Mouse (Mus musculus) CD8-positive naive resting alpha-beta T cell, adult 2 months (primary cell): ENCODE results near the gene Foxd3.

Experiments used
- DNase-seq, 2 experiments: peaks; one replicate each; pipeline ENCODE4 v3.0.0; 2022; ENCODE audit warnings: low read depth in 2 of 2, low spot score in 2 of 2

The Foxd3 gene

GRCm38 (mm10) chr4:99657430-99657820 is 1.3 kb downstream of the Foxd3 start:
- no peak for DNase-seq

DNA sequence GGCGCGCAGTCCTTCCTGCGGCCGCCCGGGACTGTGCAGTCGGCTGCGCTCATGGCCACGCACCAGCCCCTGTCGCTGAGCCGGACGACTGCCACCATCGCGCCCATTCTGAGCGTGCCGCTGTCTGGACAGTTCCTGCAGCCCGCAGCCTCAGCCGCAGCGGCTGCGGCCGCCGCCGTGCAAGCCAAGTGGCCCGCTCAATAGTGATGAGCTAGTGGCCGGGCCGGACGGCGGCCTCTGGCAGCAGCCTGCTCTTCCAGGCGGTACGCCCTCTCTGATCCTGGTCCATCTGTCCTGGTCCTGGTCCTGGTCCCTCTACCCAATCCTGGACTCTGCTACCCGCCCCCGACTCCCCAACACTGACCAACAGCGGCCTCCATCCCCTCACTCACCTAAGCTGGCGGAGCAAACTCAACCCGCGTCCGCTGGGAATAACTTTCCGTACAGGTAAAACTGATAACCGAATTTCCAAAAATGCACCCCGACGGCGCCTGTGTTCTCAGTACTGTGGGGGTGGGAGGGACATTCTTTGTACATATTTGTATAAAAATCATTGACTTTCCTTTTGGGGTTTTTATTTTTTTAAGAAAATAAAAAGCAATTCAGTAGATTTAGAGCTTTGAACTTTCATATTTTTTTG is 1.9 kb downstream of the Foxd3 start:
- DNase-seq = no peak

DNA sequence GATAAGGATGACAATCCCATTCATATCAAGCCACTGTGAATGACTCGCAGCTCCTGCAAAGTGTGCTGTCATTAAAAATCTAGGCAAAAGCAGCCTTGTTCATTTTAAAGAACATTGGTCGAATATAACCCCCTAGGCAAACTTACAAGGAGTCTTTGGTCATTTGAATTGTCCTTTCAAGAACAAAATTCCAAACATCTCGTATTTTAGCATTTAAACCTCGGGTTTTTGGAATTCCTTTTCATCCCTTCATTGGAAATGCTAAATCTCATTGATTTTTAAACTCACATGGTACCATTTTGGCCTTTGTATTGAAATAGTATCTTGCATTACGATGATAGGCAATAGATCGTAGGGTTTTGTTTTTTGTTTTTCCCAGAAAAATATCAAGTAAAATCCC is 2.8 kb downstream of the Foxd3 start:
- no peak for DNase-seq

GRCm38 (mm10) chr4:99659361-99660072 is 3.4 kb downstream of the Foxd3 start:
- DNase-seq = no peak

DNA sequence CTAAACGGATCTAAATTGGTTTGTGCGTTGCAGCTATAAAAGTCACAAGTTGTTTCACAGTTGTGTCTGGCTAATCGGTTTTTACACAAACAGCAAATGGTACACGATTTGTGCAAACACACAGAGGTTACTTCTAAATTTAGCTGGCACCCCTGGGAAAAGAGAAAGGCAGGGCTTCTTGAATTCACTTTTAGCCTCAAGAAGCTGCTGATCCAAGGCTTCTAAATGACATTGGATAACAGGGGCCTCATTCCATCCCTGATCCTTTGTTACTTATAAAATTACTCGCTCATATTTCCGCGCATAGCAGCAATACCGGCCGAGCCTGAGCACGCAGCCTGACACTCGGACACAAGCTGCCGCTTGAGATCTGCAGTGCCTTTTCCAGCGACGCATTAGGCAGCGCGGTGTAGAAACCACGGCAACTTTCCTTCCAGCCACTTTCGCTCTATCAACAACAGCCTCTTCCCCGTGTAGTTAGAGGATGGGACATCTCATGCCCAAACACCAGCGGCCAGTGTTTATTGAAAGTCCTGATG is 4.0 kb downstream of the Foxd3 start:
- DNase-seq = no peak

- DNase-seq = peak in 1 of 2 experiments; percentile 26
Observed at GRCm38 (mm10) chr4:99660981-99661380, 4.9 kb downstream of the Foxd3 start.

DNA sequence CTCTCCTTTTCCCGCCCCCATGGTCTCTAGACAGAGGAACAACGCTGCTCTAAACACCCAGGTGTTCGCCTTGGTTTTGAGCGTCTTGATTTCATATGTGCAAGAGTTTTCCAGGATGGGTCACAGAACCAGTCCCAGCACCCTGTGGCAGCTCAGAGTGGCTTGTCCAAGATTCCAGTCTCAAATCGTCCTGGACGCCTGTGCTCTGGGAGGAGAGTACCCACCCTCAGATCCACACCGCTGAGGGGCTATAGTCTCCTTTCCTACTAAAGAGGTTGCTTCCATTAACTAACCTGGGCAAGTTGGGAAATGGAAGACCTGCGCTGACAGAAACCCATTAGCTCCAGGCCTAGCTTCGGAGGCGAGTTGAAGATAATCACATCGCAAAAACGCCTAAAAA is 5.9 kb downstream of the Foxd3 start:
- DNase-seq = no peak

DNA sequence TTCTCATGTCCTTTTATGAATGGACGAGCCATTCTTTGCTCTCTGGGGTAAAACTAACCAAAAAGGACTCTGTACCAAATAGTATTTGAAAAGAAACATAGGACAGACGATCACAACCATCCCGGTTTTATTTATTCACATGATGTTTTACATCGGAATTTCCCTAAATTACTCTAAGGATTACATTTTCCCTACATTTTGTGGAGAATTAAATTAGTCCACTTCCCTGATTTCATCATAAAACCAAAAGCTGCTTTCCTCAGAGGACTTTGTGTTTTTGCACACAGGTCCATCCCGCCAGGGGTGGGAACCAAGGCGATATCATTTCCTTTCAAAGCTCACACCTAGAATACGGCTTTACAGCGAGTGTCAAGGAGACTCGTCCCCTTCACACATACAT is 6.3 kb downstream of the Foxd3 start:
- no peak for DNase-seq

- no peak for DNase-seq
Observed at GRCm38 (mm10) chr4:99662841-99663567, 6.9 kb downstream of the Foxd3 start.

DNA sequence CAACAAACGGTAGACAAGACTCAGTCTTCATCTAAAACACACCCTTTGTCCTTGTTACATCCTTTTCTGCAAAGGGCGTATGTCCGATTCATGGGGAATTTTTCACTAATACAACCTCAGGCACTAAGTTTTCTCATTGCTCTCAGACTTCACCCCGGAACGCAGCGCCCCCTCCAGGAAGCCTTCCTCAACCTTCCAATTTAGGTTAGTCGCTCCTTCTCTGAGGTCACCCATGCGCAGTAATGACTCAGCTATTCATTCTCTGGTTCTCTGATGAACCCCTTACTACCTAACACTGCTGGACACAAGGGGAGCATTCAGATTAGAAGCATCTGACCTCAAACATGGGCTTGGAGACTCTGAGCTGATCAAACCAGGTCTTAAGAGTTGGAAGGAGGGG is 7.6 kb downstream of the Foxd3 start:
- no peak for DNase-seq

- no peak for DNase-seq
Observed at GRCm38 (mm10) chr4:99670203-99670851, 14.2 kb downstream of the Foxd3 start.

DNA sequence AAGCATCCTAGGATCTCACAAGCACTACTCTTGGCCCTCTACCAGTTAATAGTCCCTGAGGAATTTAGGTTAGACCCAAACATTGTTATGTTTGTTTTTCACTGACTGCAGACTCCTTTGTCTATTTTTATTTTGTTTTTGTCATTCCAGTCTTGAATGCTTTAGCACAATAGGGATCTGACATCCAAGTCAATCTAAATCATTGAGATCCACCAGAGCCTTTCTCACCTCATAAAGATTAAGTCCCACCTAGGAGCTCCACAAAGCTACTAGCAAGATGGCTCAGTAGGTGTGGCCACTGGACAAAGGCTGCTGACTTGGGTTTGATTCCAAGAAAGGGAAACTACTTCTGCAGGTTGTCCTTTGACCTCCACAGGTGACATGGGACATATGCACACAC is 19.1 kb downstream of the Foxd3 start:
- no peak for DNase-seq

DNA sequence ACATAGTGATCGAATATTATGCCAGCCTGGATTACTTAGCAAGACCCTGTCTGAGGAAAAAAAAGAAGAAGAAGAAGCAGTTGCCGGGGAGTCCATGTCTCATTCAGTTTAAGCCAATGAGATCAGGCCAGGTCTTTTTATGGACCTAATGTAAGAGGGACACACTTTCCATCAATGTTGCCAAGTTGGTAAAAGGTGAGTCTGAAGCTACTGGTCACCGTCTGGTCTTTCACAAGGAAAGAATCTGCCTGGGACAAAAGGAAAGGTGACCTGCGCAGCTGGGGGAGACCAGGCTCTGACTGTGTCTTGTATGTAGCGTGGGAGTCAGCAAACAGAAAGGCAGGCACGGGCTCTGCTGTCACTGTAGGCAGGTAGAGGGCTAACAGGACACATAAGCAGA is 27.8 kb downstream of the Foxd3 start:
- no peak for DNase-seq

- no peak for DNase-seq
Observed at GRCm38 (mm10) chr4:99686308-99686707, 30.2 kb downstream of the Foxd3 start.
